Mouse (Mus musculus) cerebellum, adult 2 months (tissue): ENCODE measurements around the gene Hist1h3d.

Source experiments
- CTCF ChIP-seq: fragments of 200-500 bp; IDR thresholded peaks from 2 replicates; pipeline ENCODE4 v1.5.1; 2011; ENCODE audit warnings: low read depth, mild to moderate bottlenecking, control low read depth, low read length, moderate library complexity, borderline replicate concordance; ENCODE audit not compliant: insufficient read depth
- POLR2A ChIP-seq: fragments of 200-500 bp; IDR thresholded peaks from 2 replicates; pipeline ENCODE4 v1.6.1; 2011; ENCODE audit warnings: low read length, control low read depth, borderline replicate concordance; ENCODE audit not compliant: insufficient read depth

GRCm38 (mm10) chr13:23555839-23556416 lies 19.6 kb upstream of the Hist1h3d start:
- TF ChIP-seq CTCF = no peak
- TF ChIP-seq POLR2A = peak; percentile 12; the same call in 1 of the 2 replicates
